Mouse (Mus musculus) hematopoietic stem cell, adult 5-6 weeks (primary cell): ENCODE measurements around the gene Nhlrc1. TPM values are rescaled to one million over a fixed set of nuclear protein-coding genes. Genes with fewer than 3 reads are reported as not detected.

Experiments
- ATAC-seq, 2 experiments: fragments of 125-278 bp in 1 of 2; replicated peaks in 1 of 2; 2 replicates each; pipeline ENCODE4 v1.8.0; 2016 to 2017; ENCODE audit warnings: inconsistent platforms in 2 of 2, mild to moderate bottlenecking in 2 of 2, moderate number of reproducible peaks in 2 of 2, low read depth in 1 of 2, moderate TSS enrichment in 1 of 2; ENCODE audit not compliant: low FRiP score in 2 of 2, poor library complexity in 2 of 2, severe bottlenecking in 2 of 2, insufficient read depth in 1 of 2, low TSS enrichment in 1 of 2
- total RNA-seq: library from RNA; stranded (forward); fragments of 172-1452, 232-1000 nt; gene quantifications from 2 replicates; pipeline ENCODE4 v1.2.3, GENCODE M21; 2017

Gene Nhlrc1
- total RNA-seq, 1 experiment from 2014 or later = 0.35 TPM

DNA sequence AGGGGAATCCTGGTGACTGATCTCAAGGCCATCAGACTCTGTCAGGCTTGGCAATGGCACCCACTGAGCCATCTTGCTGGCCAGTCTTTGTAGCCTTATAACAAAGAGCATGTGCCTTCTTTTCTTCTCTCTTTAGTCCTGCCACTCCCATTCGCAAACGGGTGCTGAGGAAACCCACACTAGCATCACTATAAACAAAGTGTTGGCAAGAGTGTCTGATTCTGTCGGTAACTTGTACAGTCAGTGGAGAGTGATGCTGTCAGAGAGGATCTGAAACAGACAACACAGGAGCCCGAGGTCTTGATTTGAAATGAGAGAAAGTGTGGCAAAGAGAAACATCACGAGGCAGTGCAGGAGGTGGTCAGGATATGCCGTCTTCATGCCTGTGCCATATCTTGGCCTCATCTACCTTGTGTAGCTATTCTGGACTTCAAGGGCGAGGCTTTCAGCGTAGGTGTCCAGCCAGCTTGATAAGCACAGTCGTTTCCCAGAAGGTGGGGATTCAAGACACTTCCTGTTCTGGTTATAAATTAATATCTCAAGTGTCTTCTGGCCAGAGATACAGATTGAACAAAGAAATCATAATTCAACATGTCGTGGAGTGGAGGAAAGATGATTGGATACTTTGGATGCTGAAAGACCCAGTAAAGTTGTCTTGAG lies 44.2 kb downstream of the Nhlrc1 start:
- no peak for ATAC-seq

DNA sequence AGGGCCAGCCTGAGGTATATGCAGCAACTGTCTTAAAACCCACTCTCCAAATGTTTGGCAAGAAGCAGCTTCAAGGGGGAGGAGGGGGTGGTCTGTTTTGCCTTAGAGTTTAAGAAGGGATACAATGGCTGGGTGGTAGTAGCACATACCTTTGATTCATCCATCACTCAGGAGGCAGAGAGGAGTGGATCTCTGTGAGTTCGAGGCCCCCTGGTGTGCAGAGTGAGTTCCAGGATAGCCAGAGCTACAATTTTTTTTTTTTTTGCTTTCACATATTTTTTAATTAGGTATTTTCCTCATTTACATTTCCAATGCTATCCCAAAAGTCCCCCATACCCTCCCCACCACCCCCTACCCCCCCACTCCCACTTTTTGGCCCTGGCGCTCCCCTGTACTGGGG lies 46.0 kb downstream of the Nhlrc1 start:
- no peak for ATAC-seq

DNA sequence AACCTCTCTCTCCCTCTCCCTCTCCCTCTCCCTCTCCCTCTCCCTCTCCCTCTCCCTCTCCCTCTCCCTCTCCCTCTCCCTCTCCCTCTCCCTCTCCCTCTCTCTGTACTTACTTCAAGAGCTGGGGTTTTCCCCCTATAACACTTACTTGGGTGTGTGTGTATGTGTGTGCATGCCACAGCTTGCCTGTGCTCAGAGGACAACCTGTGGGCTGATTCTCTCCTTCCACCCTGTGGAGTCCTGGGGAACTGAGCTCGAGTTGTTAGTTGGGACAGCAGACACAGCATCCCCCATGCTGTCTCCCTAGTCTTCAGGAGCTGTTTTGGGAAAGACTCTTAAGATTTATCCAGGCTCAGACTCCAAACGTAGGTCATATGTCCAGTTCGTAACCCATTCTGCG lies 47.3 kb downstream of the Nhlrc1 start:
- ATAC-seq = no peak

Other genes with a start within 250 kb of the Nhlrc1 start
- gene Kif13a, start 85.0 kb downstream of the Nhlrc1 start, total RNA-seq = 44.0 and 54.7 TPM in 2 replicates
- gene Kdm1b, start 28.6 kb upstream of the Nhlrc1 start, total RNA-seq = 16.0 and 18.4 TPM in 2 replicates
- 2.6 and 4.8 TPM in 2 replicates for gene Tpmt, start 29.9 kb upstream of the Nhlrc1 start, total RNA-seq
- 477 and 501 TPM in 2 replicates for gene Dek, start 91.4 kb upstream of the Nhlrc1 start, total RNA-seq
- gene Rnf144b, start 107.8 kb upstream of the Nhlrc1 start, total RNA-seq = 5.3 and 5.6 TPM in 2 replicates